Mouse (Mus musculus): ENCODE measurements at regions not wholly inside any gene's neighbourhood (a gene's known extent, or its start where the extent isn't known, plus 50 kb on each side); places are given as distances from the start of the nearest gene placed in this dataset.
A peak's percentile ranks its signal among the peaks of the same experiment; 100 is the strongest.
"Not testable (repeated sequence)": the region's sequence is repeated elsewhere in the genome, so short reads cannot be mapped to it uniquely, and the experiment has no call there.

DNA sequence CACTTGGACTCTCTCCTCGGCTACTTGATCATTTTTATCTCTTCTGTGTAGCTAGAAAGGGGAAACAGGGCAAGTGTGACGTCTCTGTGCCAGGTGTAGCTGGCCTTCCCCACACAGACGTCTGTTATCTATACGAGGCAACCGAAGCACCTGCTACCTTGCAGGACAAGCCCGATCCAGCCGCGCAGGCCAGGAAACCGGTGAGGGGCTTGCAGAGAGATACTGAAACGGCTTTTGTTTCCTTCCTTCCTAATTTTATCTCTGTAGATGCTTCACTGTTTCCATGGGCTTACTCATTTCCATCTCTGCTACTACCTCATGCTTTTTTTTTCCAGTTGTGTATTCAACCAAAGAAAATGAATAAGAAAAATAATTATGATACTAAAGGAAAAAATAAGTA lies 472.7 kb upstream of the Smim15 start:
- no peak for TF ChIP-seq CTCF (IDR thresholded peaks at IDR 0.05)
- CTCF ChIA-PET = no interaction called here
- in situ Hi-C loops (cut with MboI; ENCODE audit: low pct_unique_long_range_greater_than_20kb) = no loop called here
- no peak for ATAC-seq
- no peak for DNase-seq (ENCODE audit: low read depth, low spot score)
- POLR2A ChIA-PET = interaction anchor here (0.6 kb wide), 1 partner anchor 35 kb away, joined by 3 read pairs; no protein-coding TSS in a partner anchor
- H3K27me3 ChIP-seq = peaks cover 6% of the 10 kb centered on the region

DNA sequence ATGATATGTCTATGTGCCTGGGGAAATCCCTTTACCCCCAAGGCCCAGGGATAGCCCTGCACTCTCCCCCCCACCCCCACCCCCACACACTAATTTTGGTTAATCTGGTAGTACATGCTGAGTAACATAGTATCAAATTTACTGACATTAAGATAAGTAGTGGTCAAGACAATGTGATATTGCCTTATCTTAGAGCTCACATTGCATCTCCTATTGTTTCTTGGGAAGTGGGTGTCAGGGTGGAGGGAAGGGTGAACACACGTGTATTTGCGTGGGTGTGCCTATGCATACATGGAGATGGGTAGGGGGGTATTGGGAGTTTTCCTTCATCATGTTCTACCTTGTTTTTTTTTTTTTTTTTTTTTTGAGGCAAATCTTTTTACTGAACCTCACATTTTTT lies 474.8 kb upstream of the Smim15 start:
- CTCF ChIA-PET = no interaction called here
- in situ Hi-C loops (cut with MboI; ENCODE audit: low pct_unique_long_range_greater_than_20kb) = no loop called here

DNA sequence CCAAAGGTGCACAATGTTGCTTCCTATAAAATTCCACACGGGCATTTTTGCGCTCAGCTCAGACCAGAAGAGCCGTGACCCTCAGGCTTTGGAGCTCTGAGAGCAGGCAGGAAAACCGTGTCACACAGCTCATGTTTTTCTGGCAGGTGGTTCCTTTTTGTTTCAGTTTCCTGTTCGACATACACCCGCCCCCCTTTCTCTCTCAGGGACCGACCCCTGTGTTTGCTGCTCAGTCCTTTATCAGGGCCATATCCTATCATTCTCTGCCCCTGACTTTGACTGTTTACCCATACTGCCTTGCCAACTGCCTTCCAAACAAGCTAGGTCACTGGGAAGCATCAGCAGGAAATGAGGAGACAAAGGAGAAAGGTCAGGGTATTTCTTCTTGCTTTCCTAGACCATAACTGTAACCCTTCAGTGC lies 475.5 kb upstream of the Smim15 start:
- TF ChIP-seq CTCF (IDR thresholded peaks at IDR 0.05) = no peak
- ChIA-PET CTCF (interaction anchor here (1.6 kb wide), 1 partner anchor 9 kb away, joined by 4 read pairs; no protein-coding TSS in a partner anchor), POLR2A (no interaction called here)
- no peak for ATAC-seq
- in situ Hi-C loops (cut with MboI; ENCODE audit: low pct_unique_long_range_greater_than_20kb) = no loop called here
- no peak for DNase-seq (ENCODE audit: low read depth, low spot score)
- peaks cover 6% of the 10 kb centered on the region for H3K27me3 ChIP-seq

More for the DNA sequence above, 474.8 kb upstream of the Smim15 start:
- POLR2A ChIA-PET = no interaction called here
- ATAC-seq (no peak), DNase-seq (ENCODE audit: low read depth, low spot score) (no peak)
- peaks cover 6% of the 10 kb centered on the region for H3K27me3 ChIP-seq
- no peak for TF ChIP-seq CTCF (IDR thresholded peaks at IDR 0.05)

DNA sequence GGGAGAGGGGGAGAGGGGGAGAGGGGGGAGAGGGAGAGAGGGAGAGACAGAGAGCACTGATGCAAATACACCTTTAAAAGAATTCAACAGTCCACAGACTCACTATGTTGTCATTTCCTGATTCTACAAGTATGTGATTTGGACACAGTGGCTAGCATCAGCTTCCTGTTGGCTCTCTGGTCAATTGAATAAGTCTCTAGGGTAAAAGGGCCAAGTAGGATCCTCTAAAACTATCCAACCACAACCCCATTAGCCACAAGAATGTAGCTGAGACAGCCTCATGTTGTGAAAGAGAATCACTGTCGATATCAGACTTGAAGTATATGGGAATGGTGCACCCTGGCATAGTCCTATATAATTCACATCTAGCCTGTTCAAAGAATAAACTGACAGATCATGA lies 481.8 kb upstream of the Smim15 start:
- in situ Hi-C loops (cut with MboI; ENCODE audit: low pct_unique_long_range_greater_than_20kb) = no loop called here

DNA sequence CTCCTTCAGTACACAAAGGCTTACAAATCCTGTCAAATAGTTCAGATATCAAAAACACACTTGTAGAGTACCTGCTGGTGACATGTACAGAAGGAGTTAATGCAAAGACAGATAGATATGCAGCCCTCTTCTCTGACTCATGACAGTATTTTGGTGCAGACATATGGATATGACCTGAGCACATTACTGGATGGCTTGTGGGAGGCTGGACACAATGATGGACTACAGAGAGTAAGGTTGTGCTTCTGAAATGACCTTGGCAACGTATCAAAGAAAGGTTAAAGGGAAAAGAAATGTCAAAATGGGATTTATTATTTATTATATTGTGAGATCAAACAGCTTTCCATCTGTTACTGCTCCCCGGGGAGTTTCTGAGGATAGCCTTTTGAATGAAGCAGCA lies 482.7 kb upstream of the Smim15 start:
- DNase-seq (ENCODE audit: low read depth, low spot score) = no peak

More for the DNA sequence above, 481.8 kb upstream of the Smim15 start:
- peaks cover 4% of the 10 kb centered on the region for H3K27me3 ChIP-seq
- TF ChIP-seq CTCF (IDR thresholded peaks at IDR 0.05) = no peak
- POLR2A ChIA-PET = no interaction called here
- CTCF ChIA-PET = no interaction called here
- DNase-seq (ENCODE audit: low read depth, low spot score) (peak; percentile 28), ATAC-seq (peak; percentile 95)

DNA sequence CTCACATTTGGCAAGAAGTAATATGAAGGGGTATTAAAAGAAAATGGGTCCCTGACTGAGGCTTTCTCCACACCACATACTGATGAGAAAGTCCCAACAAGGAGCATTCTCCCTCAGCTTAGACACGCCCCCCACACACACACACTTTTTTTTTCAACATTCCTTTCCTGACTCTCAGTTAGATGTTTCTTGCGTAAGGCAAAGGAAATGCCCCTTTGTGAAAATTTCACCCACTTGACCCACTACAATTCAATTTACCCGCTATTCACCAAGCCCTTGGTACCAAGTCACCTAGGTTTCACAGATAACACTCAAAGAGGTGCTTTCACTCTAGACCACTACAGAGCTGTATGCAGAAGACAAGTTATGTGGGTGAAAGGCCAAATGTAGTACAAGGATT lies 488.3 kb upstream of the Smim15 start:
- no peak for ATAC-seq
- DNase-seq (ENCODE audit: low read depth, low spot score) = no peak
- in situ Hi-C loops (cut with MboI; ENCODE audit: low pct_unique_long_range_greater_than_20kb) = no loop called here
- no peak for TF ChIP-seq CTCF (IDR thresholded peaks at IDR 0.05)
- no peaks in the 10 kb centered on the region for H3K27me3 ChIP-seq
- ChIA-PET CTCF (interaction anchor here (1.2 kb wide), 1 partner anchor 10 kb away, joined by 3 read pairs; no protein-coding TSS in a partner anchor), POLR2A (no interaction called here)

More for the DNA sequence above, 482.7 kb upstream of the Smim15 start:
- CTCF ChIA-PET = no interaction called here
- H3K27me3 ChIP-seq = no peaks in the 10 kb centered on the region
- TF ChIP-seq CTCF (IDR thresholded peaks at IDR 0.05) = no peak
- in situ Hi-C loops (cut with MboI; ENCODE audit: low pct_unique_long_range_greater_than_20kb) = no loop called here
- no peak for ATAC-seq
- POLR2A ChIA-PET = no interaction called here

DNA sequence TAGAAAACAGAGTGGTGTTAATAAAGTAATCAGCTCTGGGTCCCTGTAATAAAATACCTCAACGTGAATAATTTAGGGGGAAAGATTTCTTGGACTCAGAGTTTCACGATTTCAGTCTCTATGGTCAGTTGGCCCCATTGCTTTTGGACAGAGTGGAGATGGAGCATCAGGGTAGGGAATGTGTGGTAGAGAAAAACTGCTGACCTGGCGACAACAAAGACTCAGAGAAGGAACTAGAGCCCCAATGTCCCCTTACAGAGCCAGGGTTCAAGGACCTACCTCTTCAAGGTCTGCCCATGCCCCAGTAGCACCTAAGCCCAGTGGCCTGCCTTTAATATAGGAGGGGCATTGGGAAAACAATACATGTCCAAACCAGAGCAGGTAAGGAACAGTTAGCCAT lies 490.2 kb upstream of the Smim15 start:
- TF ChIP-seq CTCF (IDR thresholded peaks at IDR 0.05) = no peak

DNA sequence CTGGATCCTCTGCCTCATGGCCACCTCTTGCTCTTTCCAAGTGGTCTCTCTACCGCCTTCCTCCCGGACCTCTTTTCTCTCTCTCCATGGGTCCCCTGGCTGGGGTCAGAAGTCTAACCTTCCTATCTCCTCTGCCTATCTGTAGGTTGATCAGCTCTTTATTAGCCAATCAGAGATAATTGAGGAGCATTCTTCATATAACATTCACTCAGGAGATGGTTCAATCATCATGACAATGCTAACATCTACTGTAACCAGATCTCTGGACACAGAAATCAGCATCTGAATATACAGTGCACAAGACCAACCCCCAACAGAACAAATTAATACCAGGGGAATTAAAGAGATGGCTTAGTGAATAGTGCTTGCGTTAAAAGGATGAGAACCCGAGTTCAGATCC lies 492.1 kb upstream of the Smim15 start:
- in situ Hi-C loops (cut with MboI; ENCODE audit: low pct_unique_long_range_greater_than_20kb) = no loop called here
- ATAC-seq = no peak
- ChIA-PET CTCF (no interaction called here), POLR2A (no interaction called here)
- H3K27me3 ChIP-seq = no peaks in the 10 kb centered on the region
- TF ChIP-seq CTCF (IDR thresholded peaks at IDR 0.05) = no peak
- DNase-seq (ENCODE audit: low read depth, low spot score) = no peak

More for the DNA sequence above, 490.2 kb upstream of the Smim15 start:
- DNase-seq (ENCODE audit: low read depth, low spot score) (no peak), ATAC-seq (no peak)
- ChIA-PET POLR2A (no interaction called here), CTCF (interaction anchor here (1.0 kb wide), 1 partner anchor 13 kb away, joined by 3 read pairs; no protein-coding TSS in a partner anchor)
- in situ Hi-C loops (cut with MboI; ENCODE audit: low pct_unique_long_range_greater_than_20kb) = no loop called here
- H3K27me3 ChIP-seq = no peaks in the 10 kb centered on the region

DNA sequence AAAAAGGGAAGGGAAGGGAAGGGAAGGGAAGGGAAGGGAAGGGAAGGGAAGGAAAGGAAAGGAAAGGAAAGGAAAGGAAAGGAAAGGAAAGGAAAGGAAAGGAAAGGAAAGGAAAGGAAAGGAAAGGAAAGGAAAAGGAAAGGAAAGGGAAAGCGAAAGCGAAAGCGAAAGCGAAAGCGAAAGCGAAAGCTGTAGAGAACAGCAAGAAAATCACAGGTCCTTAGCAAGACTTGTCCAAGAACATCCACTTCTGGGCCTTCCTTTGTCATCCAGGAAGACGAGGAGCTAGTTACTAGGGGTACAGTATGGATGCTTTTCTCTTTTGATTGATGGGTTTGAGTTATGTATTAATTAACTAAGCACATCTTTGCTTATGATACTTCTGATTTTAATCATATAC lies 494.3 kb upstream of the Smim15 start:
- DNase-seq (ENCODE audit: low read depth, low spot score); POLR2A ChIA-PET; ATAC-seq; CTCF ChIA-PET; in situ Hi-C loops (cut with MboI; ENCODE audit: low pct_unique_long_range_greater_than_20kb); H3K27me3 ChIP-seq: not testable (repeated sequence)

DNA sequence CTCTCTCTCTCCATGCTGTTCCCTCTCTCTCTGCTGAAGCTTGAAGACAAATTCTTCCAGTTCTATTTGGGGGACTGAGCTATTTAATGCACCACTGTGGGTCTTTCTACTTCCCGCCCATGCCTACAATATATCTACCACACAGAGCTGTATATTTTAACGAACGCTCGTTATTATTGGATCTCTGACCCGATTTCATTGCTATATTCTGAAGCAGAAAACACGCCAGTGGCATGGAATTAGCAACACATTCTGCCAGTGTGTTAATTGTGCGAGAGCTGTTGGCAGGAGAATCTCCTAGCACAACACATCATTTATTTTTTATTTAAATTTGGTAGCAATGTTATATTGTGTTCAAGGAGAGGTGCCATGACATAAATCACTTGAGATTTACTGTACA lies 497.2 kb upstream of the Smim15 start:
- ATAC-seq (no peak), DNase-seq (ENCODE audit: low read depth, low spot score) (no peak)
- ChIA-PET POLR2A (no interaction called here), CTCF (interaction anchor here (0.8 kb wide), 1 partner anchor 15 kb away, joined by 3 read pairs; no protein-coding TSS in a partner anchor)
- H3K27me3 ChIP-seq = no peaks in the 10 kb centered on the region
- in situ Hi-C loops (cut with MboI; ENCODE audit: low pct_unique_long_range_greater_than_20kb) = no loop called here
- TF ChIP-seq CTCF (IDR thresholded peaks at IDR 0.05) = no peak

DNA sequence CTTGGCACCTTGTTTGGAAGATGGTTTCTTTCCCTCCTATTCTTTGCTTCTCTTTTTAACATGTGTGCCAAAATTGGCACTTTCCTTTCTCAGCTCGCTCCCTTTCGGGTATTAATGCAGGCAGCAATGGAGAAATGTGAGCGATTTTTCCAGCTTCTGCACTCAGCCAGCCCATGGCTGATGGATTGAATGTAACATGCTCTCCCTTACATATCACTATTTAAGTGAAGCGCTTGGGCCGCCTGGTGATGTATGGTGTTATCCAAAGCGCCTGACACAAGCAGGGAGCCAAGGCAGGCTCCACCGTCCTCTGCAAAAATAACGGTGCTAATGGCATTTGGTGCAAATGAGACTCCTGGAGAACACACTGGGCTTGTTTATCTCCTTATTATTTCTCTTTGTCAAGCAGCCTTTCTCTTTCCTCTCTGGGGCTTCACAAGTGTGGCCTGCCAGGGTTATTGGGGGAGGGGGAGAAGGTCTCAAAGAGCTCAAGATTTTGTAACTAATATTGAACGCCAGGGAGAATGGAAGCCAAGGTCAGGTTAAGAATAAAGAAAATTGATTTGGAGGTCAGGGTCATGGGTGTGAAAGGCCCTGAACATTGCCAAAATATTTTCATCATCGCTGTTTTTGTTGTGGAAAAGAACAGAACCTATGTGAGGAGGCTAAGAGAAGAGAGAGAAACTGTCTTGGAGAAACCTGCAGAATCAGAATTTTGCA lies 497.9 kb upstream of the Smim15 start:
- H3K27me3 ChIP-seq = no peaks in the 10 kb centered on the region
- in situ Hi-C loops (cut with MboI; ENCODE audit: low pct_unique_long_range_greater_than_20kb) = no loop called here
- ChIA-PET POLR2A (no interaction called here), CTCF (interaction anchor here (0.8 kb wide), 1 partner anchor 15 kb away, joined by 3 read pairs; no protein-coding TSS in a partner anchor)
- DNase-seq (ENCODE audit: low read depth, low spot score) (no peak), ATAC-seq (no peak)
- no peak for TF ChIP-seq CTCF (IDR thresholded peaks at IDR 0.05)

DNA sequence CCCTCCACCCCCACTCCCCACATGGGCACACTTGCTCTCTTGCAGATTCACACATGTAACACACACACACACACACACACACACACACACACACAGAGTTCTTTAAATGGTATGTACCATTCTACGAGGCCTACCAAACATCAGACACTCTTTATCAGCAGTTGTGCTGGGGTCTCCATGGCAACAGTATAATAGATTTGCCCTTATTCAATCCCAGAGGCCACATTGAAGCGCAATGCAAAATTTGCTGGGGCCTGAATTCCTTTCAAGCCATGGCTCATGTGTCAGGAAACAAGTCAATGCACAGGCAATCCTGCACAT lies 502.7 kb upstream of the Smim15 start:
- in situ Hi-C loops (cut with MboI; ENCODE audit: low pct_unique_long_range_greater_than_20kb) = no loop called here
- H3K27me3 ChIP-seq = no peaks in the 10 kb centered on the region
- TF ChIP-seq CTCF (IDR thresholded peaks at IDR 0.05) = no peak
- ATAC-seq (no peak), DNase-seq (ENCODE audit: low read depth, low spot score) (no peak)
- ChIA-PET CTCF (no interaction called here), POLR2A (no interaction called here)
